Mouse (Mus musculus) embryonic facial prominence, embryonic 14.5 days (tissue): ENCODE results near the gene Irf2. TPM values are rescaled to one million over a fixed set of nuclear protein-coding genes. Genes with fewer than 3 reads are reported as not detected.

ENCODE experiments used
- ATAC-seq: fragments of 200-750 bp; cut with Nextera tagmentation; 2 replicates; pipeline ENCODE4 v1.8.0; 2017; ENCODE audit warnings: low read depth, moderate number of reproducible peaks, moderate TSS enrichment
- DNase-seq: peaks from one replicate; pipeline ENCODE4 v3.0.0-alpha.2; 2015; ENCODE audit warnings: low spot score
- H3K27ac ChIP-seq: fragments of 300-500 bp; sonication (generic); replicated peaks from 2 replicates; pipeline ENCODE4 v1.5.1; 2014; ENCODE audit warnings: low read depth, mild to moderate bottlenecking, low read length, moderate library complexity
- H3K27me3 ChIP-seq: fragments of 300-500 bp; sonication (generic); replicated peaks from 2 replicates; pipeline ENCODE4 v1.6.1; 2014; ENCODE audit warnings: low read length; ENCODE audit not compliant: control insufficient read depth, insufficient read depth
- H3K36me3 ChIP-seq: fragments of 300-500 bp; sonication (generic); 2 replicates; pipeline ENCODE4 v1.6.1; 2014; ENCODE audit warnings: low read length, mixed read lengths; ENCODE audit not compliant: control insufficient read depth, insufficient read depth
- H3K4me1 ChIP-seq: fragments of 300-500 bp; sonication (generic); 2 replicates; pipeline ENCODE4 v1.6.1; 2014; ENCODE audit warnings: antibody characterized with exemption, low read length; ENCODE audit not compliant: control insufficient read depth, insufficient read depth
- H3K4me2 ChIP-seq: fragments of 300-500 bp; sonication (generic); 2 replicates; pipeline ENCODE4 v1.6.1; 2014; ENCODE audit warnings: low read depth, mild to moderate bottlenecking, low read length, moderate library complexity, mixed read lengths
- H3K4me3 ChIP-seq: fragments of 300-500 bp; sonication (generic); 2 replicates; pipeline ENCODE4 v1.5.1; 2014; ENCODE audit warnings: low read depth, mild to moderate bottlenecking, low read length
- H3K9ac ChIP-seq: fragments of 300-500 bp; sonication (generic); 2 replicates; pipeline ENCODE4 v1.6.1; 2014; ENCODE audit warnings: low read depth, mild to moderate bottlenecking, low read length, moderate library complexity, mixed read lengths
- H3K9me3 ChIP-seq: fragments of 300-500 bp; sonication (generic); 2 replicates; pipeline ENCODE4 v1.6.1; 2016; ENCODE audit warnings: low read length; ENCODE audit not compliant: control insufficient read depth
- WGBS: fragments of 180-500 bp; shearing (Covaris S2); extraction: QIAGEN DNeasy Blood & Tissue Kit; methylation state at CpG from one replicate; pipeline ENCODE4 v1.1.7; 2014; 5-methylcytosine and 5-hydroxymethylcytosine counted together
- polyA plus RNA-seq: library from polyadenylated mRNA; unstranded; fragments of >200 nt; fragmentation: Nextera tagmentation; extraction: Ambion mirVana; gene quantifications from 2 replicates; pipeline ENCODE4 v1.2.1, GENCODE M21; 2014

Gene Irf2
- polyA plus RNA-seq, 1 experiment from 2014 or later = 15.3 TPM

DNA sequence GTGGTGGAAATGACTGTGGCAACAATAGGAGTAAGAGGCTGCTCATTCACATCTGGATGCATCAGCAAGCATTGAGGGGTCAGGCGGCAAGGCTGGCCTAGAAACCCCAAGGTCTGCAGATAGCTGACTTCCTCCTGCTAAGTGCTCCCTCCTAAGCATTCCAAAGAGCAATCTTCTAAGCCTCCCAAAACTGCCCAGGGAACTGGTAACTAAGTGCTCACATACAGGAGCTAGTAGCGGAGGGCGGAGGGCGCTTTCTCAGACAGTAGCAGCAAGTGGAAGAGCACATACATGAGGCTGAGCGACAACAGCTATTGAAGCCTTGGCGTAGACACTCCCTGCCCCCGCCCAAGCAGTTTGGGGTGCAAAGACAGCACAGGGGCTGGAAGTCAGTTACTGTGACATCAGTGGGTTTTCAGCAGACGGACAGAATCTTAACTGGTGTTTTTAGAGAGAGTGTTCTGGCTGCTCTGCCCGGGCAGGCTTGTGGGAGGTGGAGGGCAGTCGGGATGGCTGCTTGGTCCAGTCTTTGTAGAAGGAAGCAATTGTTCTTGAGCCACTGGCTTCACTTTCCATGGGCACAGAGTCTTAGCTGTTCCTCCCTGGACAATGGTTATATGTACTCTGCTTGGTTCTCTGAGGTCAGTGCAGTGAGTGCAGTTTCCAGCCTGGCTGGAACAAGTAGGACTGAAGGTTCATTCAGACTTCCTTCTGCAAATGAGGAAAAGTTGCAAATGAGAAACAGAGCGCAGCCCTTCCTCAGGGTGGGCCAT lies 30.1 kb downstream of the Irf2 start:
- H3K4me3 ChIP-seq = no peak overlapping the region
- ATAC-seq (peak; percentile 70; the same call in 1 of the 2 replicates), DNase-seq (no peak)
- H3K36me3 ChIP-seq = no peaks in the 10 kb centered on the region
- peak overlapping the region; percentile 61 for H3K27ac ChIP-seq
- peaks cover 17% of the 10 kb centered on the region for H3K4me1 ChIP-seq
- H3K27me3 ChIP-seq = no peaks in the 10 kb centered on the region
- no peak overlapping the region for H3K4me2 ChIP-seq
- WGBS = 64% methylated on average over 11 of the region's 11 CpGs
- H3K9me3 ChIP-seq = no peaks in the 10 kb centered on the region
- no peak overlapping the region; the same call in 1 of the 2 replicates for H3K9ac ChIP-seq

DNA sequence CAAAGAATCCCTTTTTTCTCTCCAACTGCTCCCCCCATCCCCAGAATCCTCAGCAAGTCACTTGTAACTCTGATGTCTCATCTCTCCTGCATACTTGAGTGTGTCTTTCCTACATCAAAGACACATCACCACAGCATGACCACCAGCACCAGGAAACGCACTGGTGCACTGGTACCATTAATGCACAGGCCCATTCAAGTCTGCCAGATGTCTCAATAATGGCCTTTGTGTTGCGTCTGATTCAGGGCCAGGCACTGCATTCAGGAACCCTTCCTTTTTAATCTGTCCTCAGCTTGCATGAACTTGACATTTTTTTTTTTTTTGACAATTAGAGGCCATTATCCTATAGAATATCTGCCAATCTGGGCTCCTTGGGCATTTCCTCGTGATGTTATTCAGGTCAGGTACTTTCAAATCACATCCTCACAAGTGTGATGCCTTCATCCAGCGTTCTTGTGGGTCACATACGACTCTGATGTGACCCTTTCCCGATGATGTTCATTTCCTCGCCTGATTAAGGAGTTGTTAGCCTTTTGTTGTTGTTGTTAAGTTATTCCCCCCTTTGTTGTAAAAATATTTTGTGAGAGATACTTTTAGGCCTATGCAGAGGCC lies 31.5 kb downstream of the Irf2 start:
- Histone ChIP-seq H3K27ac (no peak overlapping the region), H3K27me3 (no peaks in the 10 kb centered on the region), H3K4me3 (no peak overlapping the region), H3K4me1 (peaks cover 17% of the 10 kb centered on the region), H3K9me3 (no peaks in the 10 kb centered on the region), H3K36me3 (no peaks in the 10 kb centered on the region), H3K4me2 (no peak overlapping the region), H3K9ac (no peak overlapping the region)
- no peak for ATAC-seq
- no peak for DNase-seq
- 78% methylated on average over 7 of the region's 7 CpGs for WGBS

- Histone ChIP-seq H3K4me1 (peaks cover 17% of the 10 kb centered on the region), H3K4me2 (no peak overlapping the region), H3K4me3 (no peak overlapping the region), H3K27me3 (no peaks in the 10 kb centered on the region), H3K27ac (no peak overlapping the region), H3K36me3 (no peaks in the 10 kb centered on the region), H3K9me3 (no peaks in the 10 kb centered on the region), H3K9ac (no peak overlapping the region)
- ATAC-seq (no peak), DNase-seq (no peak)
- 85% methylated on average over 6 of the region's 6 CpGs for WGBS
Observed at GRCm38 (mm10) chr8:46772801-46773200, 33.3 kb downstream of the Irf2 start.

GRCm38 (mm10) chr8:46777760-46778460 lies 38.4 kb downstream of the Irf2 start:
- DNase-seq (no peak), ATAC-seq (no peak)
- no peaks in the 10 kb centered on the region for H3K27me3 ChIP-seq
- 91% methylated on average over 10 of the region's 10 CpGs for WGBS
- H3K36me3 ChIP-seq = no peaks in the 10 kb centered on the region
- no peak overlapping the region for H3K4me2 ChIP-seq
- no peak overlapping the region for H3K9ac ChIP-seq
- no peak overlapping the region for H3K4me3 ChIP-seq
- no peak overlapping the region for H3K27ac ChIP-seq
- no peaks in the 10 kb centered on the region for H3K9me3 ChIP-seq
- no peaks in the 10 kb centered on the region for H3K4me1 ChIP-seq

DNA sequence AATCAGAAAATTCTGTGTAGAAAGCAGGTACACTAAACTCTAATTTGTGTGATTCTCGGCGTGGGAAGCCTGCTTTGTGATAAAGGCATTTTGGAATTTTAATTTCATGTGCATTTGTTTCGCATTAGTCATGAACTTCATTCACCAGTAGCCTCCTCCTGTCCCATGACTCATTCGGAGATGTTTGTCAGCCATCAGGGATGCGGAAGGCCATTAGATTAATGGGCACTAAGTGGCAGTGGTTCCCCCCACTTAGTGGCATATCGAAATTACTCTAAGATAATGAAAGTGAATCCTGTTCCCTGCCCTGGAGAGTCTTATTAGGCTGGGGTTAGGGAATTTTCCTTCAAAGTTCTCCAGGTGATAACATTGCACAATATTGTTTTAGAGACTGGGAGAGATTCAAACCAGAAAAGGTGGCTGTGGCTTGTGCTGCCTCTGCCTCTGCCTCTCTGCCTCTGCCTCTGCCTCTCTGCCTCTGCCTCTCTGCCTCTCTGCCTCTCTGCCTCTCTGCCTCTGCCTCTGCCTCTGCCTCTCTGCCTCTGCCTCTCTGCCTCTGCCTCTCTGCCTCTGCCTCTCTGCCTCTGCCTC lies 41.6 kb downstream of the Irf2 start:
- WGBS = 73% methylated on average over 6 of the region's 6 CpGs
- H3K27me3 ChIP-seq = no peaks in the 10 kb centered on the region

DNA sequence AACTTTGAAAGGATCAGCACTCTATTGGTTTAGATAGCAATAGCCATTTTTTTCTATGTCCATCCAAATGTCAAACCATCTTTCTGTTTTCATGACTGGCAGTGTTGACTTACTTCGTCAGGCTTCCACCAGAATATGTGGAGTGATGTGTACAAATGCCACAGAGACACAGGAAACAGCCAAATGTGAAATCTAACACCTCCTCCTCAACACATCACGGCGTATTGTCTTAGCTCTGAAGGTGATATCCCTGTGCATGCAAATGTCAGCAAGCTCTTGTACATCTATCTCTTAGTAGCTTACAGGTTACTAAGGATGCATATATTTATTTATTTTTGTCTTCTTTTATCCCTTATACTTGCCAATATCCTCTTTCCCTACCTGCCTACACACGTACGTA lies 42.7 kb downstream of the Irf2 start:
- no peak for ATAC-seq
- Histone ChIP-seq H3K4me2 (no peak overlapping the region), H3K9me3 (no peaks in the 10 kb centered on the region), H3K27me3 (no peaks in the 10 kb centered on the region), H3K4me1 (no peaks in the 10 kb centered on the region), H3K27ac (no peak overlapping the region), H3K4me3 (no peak overlapping the region), H3K9ac (no peak overlapping the region), H3K36me3 (no peaks in the 10 kb centered on the region)
- WGBS = 86% methylated on average over 5 of the region's 5 CpGs
- DNase-seq = no peak

More for the DNA sequence above, 41.6 kb downstream of the Irf2 start:
- Histone ChIP-seq H3K9me3 (no peaks in the 10 kb centered on the region), H3K4me2 (no peak overlapping the region), H3K36me3 (no peaks in the 10 kb centered on the region), H3K9ac (no peak overlapping the region), H3K4me1 (no peaks in the 10 kb centered on the region), H3K27ac (no peak overlapping the region), H3K4me3 (no peak overlapping the region)
- ATAC-seq (no peak), DNase-seq (no peak)

DNA sequence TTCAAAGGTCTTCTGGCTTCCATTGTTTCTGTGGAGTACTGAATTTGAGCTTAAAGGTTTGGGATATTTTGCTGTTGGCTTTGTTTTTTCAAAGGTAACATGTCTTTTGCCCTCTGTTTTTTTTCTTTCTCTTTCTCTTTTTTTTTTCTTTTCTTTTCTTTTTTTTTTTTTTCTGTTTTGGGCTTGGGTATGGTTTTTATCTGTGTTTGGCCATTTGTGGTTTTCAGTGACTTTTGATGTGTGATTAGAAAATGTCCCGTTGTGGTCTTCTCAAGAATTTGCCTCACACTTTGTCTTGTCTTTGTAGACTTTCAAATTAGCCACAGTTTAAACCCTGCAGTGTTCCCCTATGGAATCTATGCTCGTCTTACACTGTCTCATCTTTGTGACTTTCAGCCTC lies 45.5 kb downstream of the Irf2 start:
- Histone ChIP-seq H3K9ac (no peak overlapping the region), H3K4me3 (no peak overlapping the region), H3K27me3 (no peaks in the 10 kb centered on the region), H3K27ac (no peak overlapping the region), H3K36me3 (no peaks in the 10 kb centered on the region), H3K4me1 (no peaks in the 10 kb centered on the region), H3K4me2 (no peak overlapping the region), H3K9me3 (no peaks in the 10 kb centered on the region)
- no peak for ATAC-seq
- DNase-seq = no peak
- 54% methylated on average over 2 of the region's 2 CpGs for WGBS

DNA sequence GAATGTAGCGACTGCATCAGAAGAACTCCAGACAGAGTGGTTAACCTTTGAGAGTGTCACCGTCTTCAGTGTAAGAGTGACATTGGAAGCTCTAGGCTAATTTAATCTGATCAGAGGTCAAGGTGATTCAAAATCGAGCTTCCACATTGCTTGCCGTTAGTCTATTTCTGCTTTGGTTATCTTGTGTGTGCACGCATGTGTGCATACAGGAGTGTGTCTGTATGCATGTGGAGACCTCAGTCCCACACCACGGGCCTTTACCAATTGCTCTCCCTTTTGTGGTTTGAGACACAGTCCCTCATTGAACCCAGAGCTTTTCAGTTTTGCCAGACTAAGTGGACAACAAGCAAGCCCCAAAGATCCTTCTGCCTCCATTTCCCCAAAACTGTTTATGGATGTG lies 46.4 kb downstream of the Irf2 start:
- Histone ChIP-seq H3K9ac (no peak overlapping the region), H3K4me1 (no peaks in the 10 kb centered on the region), H3K4me2 (no peak overlapping the region), H3K27ac (no peak overlapping the region), H3K36me3 (no peaks in the 10 kb centered on the region), H3K9me3 (no peaks in the 10 kb centered on the region), H3K4me3 (no peak overlapping the region), H3K27me3 (no peaks in the 10 kb centered on the region)
- ATAC-seq (no peak), DNase-seq (no peak)
- 79% methylated on average over 6 of the region's 6 CpGs for WGBS
